Mouse (Mus musculus) layer of hippocampus, postnatal 10 days (tissue): Measurements from ENCODE around the gene Ipp. TPM values are rescaled to one million over a fixed set of nuclear protein-coding genes. Genes with fewer than 3 reads are reported as not detected.
A peak's percentile ranks its signal among the peaks of the same experiment; 100 is the strongest.

ENCODE experiments used
- DNase-seq, 2 experiments: peaks; one replicate each; pipeline ENCODE4 v3.0.0; 2021; ENCODE audit warnings: low spot score in 2 of 2
- long read RNA-seq: library from polyadenylated mRNA; stranded (forward); transcript quantifications from one replicate; pipeline ENCODE4 v2.0.0, GENCODE M21; 2023
- total RNA-seq, 2 experiments: library from RNA; stranded (reverse); gene quantifications; 2 replicates each; pipeline ENCODE4 v1.2.3; 2021

Gene Ipp
- total RNA-seq: 10 to 100 TPM; 20.2 to 20.8 TPM
- long read RNA-seq, partial matches to known transcripts: 6 of 9 reads
- long read RNA-seq, other reads (novel, unspliced or antisense): 1 of 9 reads

- DNase-seq: peak; percentile 93 to 96
These were observed at the start of gene Ipp for GRCm38 (mm10) chr4:116507425-116508218. TSS of gene Ipp (plus strand) at chr4:116507549.

GRCm38 (mm10) chr4:116461943-116462342 is 45.4 kb upstream of the Ipp start:
- no peak for DNase-seq

DNA sequence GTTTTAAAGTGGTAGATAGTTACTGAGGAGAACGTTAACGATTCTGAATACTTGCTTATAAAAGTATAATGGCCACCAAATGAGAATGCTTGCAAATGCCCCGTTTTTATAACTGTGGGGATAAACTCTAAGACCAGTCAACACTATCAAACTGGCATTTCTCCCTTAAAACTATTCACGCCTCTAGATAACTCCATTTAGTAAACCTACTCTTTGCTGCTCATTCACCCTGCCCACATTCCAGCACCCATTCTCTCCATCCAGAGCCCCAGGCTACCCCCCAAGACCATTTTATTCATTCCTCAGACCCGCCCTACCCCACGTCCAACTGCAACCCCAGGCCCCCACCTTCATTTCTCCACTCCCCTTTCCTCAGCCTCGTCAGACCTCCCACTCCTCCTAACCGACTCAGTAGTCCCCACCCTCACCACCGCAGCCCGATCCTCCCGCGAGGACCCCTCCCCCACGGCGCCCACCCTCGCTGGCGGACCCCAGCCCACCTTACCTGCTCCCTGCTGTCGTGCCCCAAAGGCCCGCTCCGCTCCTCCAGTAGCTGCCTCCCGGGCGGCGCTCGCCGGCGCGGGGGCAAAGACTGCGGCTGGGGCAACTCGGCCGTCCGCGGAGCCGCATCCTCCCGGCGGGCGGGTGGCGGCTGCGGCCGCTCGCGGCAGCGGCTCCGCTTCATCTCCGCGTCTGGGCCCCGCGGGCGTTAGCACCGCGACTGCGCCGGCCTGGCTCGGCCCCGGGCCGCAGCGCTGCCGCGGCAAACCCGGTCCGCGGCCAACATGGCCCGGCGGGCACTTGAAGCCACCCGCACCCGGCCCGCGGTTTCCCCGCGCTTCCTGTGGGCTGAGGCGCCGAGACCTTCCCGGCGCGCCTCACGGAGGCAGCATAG is 43.9 kb upstream of the Ipp start:
- DNase-seq: peak; percentile 48 to 55

GRCm38 (mm10) chr4:116464126-116464981 is 43.0 kb upstream of the Ipp start, which contains the start of gene Mast2:
TSS of gene Mast2 (minus strand) at chr4:116464183.
- DNase-seq: peak; percentile 78 to 85

DNA sequence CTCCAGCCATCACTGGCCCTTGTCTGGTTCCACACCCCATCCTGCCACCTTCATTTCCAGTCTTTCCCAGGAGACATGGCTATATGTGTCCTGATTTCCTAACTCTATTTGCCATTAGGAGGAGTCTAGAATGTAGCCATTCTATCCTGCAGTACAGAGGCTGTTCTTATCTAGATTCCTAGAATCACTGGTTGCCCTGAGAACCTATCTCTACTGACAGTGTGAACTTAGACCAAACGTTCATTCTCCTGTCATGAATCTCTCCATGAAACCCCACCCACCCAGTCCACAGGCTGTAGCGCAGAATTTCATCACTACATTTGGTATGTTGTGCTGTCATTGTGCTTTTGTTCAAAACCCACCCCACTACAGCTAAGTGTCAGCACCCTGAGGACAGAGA is 26.0 kb upstream of the Ipp start:
- DNase-seq: no peak

GRCm38 (mm10) chr4:116483476-116483875 is 23.9 kb upstream of the Ipp start:
- no peak for DNase-seq

- peak; percentile 5 to 18 for DNase-seq
These were observed 16.2 kb upstream of the Ipp start for GRCm38 (mm10) chr4:116491119-116491536.

DNA sequence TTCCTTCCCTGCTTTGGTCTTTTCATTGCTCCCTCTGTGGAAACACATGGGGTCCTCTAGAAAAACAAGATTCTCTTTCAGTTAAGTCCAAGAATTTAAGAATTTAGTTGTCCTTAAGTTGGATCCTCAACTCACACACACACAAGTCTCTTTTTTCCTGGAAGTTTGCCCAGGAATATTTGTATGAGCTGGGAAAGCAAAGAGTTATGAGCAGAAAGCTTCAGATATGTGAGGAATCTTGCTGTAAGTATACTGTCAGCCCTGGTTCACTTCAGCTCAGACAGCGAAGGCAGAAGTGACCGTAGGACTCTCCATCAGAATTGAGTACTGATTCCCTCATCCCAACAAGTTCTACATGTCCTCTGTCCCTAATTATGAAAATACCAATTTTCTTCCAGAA is 15.5 kb upstream of the Ipp start:
- DNase-seq: no peak

DNA sequence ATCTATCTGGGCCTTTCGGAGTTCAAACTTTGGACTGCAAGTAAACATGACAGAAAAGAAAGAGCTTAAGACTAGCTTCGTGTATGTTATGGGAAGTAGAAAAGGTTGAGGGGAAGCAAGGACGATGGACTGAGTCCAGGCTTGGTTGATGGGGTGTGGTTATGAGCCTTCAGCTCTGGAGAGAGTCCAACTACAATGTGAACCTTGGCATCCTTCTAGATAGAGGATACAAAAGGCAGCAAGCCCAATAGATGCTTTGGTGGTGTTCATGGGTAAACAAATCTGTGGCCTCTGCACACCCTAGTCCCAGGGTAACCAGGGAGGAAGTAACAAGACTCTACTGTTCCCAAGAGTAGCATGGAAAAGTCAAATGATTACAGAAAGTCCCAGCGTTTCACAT is 14.9 kb upstream of the Ipp start:
- no peak for DNase-seq

- no peak for DNase-seq
These were observed 13.7 kb upstream of the Ipp start for GRCm38 (mm10) chr4:116493646-116494045.

GRCm38 (mm10) chr4:116499978-116500377 is 7.4 kb upstream of the Ipp start:
- DNase-seq: no peak

GRCm38 (mm10) chr4:116506886-116507424 is 394 bp upstream of the Ipp start:
- no peak for DNase-seq

DNA sequence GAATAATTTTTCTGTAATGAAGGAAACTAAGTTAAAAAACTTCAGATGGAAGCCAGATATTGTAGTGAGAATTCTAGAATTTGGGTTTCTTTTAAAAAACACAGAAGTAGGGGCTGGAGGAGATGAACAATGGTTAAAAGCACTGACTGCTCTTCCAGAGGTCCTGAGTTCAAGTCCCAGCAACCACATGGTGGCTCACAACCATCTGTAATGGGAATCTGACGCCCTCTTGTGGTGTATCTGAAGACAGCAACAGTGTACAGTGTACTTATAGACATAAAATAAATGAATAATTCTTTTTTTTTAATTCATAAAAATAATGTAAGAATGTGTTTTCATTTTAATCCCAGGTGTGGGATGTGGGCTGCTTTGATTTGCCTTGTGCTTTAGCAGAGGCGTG is 23.8 kb downstream of the Ipp start:
- DNase-seq: no peak

DNA sequence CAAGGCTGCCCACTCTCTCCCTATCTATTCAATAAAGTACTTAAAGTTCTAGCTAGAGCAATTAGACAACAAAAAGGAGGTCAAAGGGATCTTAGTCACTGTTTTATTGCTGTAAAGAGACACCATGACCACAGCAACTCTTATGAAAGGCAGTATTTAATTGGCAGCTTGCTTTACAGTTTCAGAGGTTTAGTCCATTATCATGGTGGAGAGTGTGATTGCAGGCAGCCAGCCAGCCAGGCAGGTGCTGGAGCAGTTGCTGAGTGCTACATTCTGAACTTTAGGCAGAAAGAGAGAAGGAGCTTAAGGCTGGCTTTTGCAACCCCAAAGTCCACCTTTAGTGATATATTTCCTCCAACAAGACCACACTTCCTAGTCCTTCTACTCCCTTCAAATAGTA is 29.0 kb downstream of the Ipp start:
- DNase-seq: no peak

DNA sequence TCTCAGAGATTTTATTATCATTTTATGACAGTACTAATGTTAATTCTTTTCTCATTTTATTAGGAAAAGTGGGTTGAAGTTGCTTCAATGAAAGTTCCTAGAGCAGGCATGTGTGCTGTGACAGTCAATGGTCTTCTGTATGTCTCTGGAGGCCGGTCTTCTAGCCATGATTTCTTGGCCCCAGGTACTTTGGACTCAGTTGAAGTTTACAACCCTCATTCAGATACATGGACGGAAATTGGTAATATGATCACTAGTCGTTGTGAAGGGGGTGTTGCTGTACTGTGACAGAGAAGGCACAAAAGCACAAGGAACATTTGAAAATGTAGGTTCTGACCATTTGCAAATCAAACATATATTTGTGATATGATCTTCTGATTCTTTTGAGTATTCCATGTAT is 30.4 kb downstream of the Ipp start:
- no peak for DNase-seq

DNA sequence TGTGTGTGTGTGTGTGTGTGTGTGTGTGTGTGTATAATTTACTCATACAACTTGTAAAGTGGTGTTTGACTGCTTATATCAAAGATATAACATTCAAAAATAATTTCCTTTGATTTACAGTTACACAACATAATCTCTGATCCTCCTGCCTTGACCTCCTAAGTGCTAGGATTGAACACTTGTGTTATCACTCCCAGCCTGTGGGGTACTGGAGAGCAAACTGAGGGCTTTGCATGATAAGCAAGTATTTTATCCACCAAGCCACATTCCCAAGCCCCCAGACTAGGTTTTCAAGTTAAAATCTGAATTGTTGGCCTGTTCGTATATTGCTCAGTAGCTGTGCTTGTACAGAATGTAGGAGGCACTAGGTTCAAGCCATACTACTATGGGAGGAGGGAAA is 43.1 kb downstream of the Ipp start:
- DNase-seq: no peak

DNA sequence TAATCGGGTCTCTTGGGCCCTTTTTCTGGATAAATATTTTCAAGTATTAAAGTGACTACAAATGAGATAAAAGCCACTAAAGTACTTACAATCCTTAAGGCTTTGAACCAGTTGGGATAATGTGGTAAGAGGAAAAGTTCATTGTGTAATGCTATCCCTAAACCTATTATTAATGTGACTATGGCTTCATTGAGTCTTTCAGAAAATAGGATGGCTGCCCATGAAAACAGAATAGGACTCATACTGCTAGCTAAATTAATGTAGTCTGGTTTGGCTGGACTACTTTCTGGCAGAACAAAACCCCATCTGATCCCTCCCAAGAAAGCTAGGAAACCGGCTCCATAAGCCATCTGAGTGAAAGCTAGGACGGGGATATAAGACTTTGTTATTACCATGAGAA is 45.7 kb downstream of the Ipp start:
- DNase-seq: no peak

DNA sequence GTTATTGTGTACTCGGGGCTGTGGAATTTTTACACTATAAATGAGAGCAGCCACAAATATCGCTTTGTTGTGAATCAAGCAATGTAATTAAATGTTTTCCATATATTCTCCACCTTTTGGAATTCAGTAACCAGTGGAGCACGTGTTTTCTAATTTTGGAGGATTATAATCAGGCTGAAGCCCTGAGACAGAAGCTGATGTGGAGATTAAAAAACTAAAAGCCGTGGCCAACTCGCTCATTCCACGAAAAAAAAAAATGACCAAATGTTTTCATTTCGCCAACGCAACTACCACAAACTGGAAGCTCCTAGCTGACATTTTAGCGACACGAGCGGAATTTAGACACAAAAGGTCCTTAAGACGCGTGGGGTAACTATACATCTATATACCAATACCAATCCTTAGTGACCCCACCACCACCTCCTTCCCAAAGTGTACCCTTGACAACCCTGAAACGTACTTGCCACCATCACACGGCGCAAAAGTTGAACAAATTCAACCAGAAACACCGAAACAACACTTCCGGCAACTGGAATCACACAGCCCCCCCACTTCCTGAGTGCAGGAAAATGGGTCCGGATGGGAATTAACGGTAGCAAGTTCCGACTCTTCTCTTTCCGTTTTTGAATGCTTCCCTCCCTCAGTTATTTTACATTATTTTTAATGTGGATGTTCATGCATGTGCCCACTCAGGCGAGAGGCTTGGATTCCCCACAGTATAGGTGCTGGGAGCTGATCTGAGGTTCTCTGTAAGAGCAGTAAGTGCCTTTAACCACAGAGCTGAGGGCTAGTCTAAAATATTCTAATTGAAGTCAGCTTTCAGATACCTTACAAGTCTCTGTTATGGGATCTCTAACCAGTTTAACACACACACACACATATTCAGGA is 48.3 kb downstream of the Ipp start, which contains the start of gene Tmem69:
TSS of gene Tmem69 (minus strand) at position 524 of the 888 bp plus-strand sequence.
- DNase-seq: peak; percentile 77 to 83

GRCm38 (mm10) chr4:116556561-116557305 is 49.4 kb downstream of the Ipp start:
- peak; percentile 90 to 92 for DNase-seq
